Comparison of ENCODE assay signal across 9 mouse cellular contexts in genomic region chr1:143903985-143904384, GRCm38 (mm10).
DNase-seq lines count a peak whose midpoint lies in the region; ATAC-seq lines count a peak whose summit lies in the region.
"Had no signal": no experiment of that assay in that cellular context is flagged by ENCODE, and none has a peak within 500 bp of the region (broad histone marks: within the 10 kb centered on the region; RNA-seq: fewer than 3 reads in every experiment).

No protein-coding gene starts in this region.

- no peak overlapping the region for H3K4me3 ChIP-seq in neural tube, embryonic 14.5 days (ENCODE audit: low read depth, low read length)
- H3K4me3 ChIP-seq in stomach, embryonic 15.5 days (replicated peaks), result no peak overlapping the region

- peak; percentile 28; the same call in 1 of the 2 replicates for ATAC-seq in neural tube, embryonic 14.5 days (ENCODE audit: low read depth)
- peak; percentile 68; the same call in 1 of the 2 replicates for ATAC-seq in stomach, embryonic 15.5 days (ENCODE audit: insufficient read depth, low FRiP score, low read depth)

- no peak overlapping the region for H3K4me2 ChIP-seq in neural tube, embryonic 14.5 days (ENCODE audit: low read depth, low read length)
- no peak overlapping the region for H3K4me2 ChIP-seq in stomach, embryonic 15.5 days

- no peak overlapping the region for H3K27ac ChIP-seq in neural tube, embryonic 14.5 days (ENCODE audit: low read depth, low read length)
- no peak overlapping the region for H3K27ac ChIP-seq in stomach, embryonic 15.5 days

- 66% methylated on average over 3 of the region's 3 CpGs for WGBS in neural tube, embryonic 14.5 days
- 68% methylated on average over 3 of the region's 3 CpGs for WGBS in stomach, embryonic 15.5 days

- no peak overlapping the region for H3K9ac ChIP-seq in neural tube, embryonic 14.5 days (replicated peaks; ENCODE audit: low read depth, low read length)
- no peak overlapping the region for H3K9ac ChIP-seq in stomach, embryonic 15.5 days

- no peaks in the 10 kb centered on the region for H3K4me1 ChIP-seq in neural tube, embryonic 14.5 days (ENCODE audit: control insufficient read depth, insufficient read depth, low read length)
- H3K4me1 ChIP-seq in stomach, embryonic 15.5 days, result no peaks in the 10 kb centered on the region

- H3K27me3 ChIP-seq in neural tube, embryonic 14.5 days (ENCODE audit: control insufficient read depth, insufficient read depth, low read length), result no peaks in the 10 kb centered on the region
- no peaks in the 10 kb centered on the region for H3K27me3 ChIP-seq in stomach, embryonic 15.5 days (replicated peaks)

- no peaks in the 10 kb centered on the region for H3K36me3 ChIP-seq in neural tube, embryonic 14.5 days (ENCODE audit: control insufficient read depth, insufficient read depth, low read length)
- no peaks in the 10 kb centered on the region for H3K36me3 ChIP-seq in stomach, embryonic 15.5 days

- DNase-seq in gastrocnemius, adult 18-20 months (ENCODE audit: low spot score), result peak; percentile 65
- no peak for DNase-seq in gastrocnemius, postnatal 10 days
- DNase-seq in neural tube, embryonic 10.5 days (ENCODE audit: extremely low spot score, low spot score), result no peak
- DNase-seq in left cerebral cortex, adult 11 months (ENCODE audit: low spot score), result peak; percentile 40
- no peak for DNase-seq in retina, postnatal 1 day
- no peak for DNase-seq in embryo, embryonic 10 days (ENCODE audit: low spot score)
- DNase-seq: kidney, adult 18-20 months had no signal

- no peaks in the 10 kb centered on the region for H3K9me3 ChIP-seq in neural tube, embryonic 14.5 days (ENCODE audit: control insufficient read depth, low read length)
- H3K9me3 ChIP-seq in stomach, embryonic 15.5 days, result no peaks in the 10 kb centered on the region

Comparison
In these comparisons a context has a peak if more than half of its experiments do, and no peak if none do; other contexts are left out.
1. DNase-seq: peak in gastrocnemius, adult 18-20 months (single experiment) and left cerebral cortex, adult 11 months (single experiment); none in gastrocnemius, postnatal 10 days (single experiment), neural tube, embryonic 10.5 days (single experiment), retina, postnatal 1 day (single experiment) and embryo, embryonic 10 days (single experiment).